Mouse (Mus musculus) telencephalon, adult 2 months (tissue): ENCODE results near the gene Tapt1.

Source experiments
- DNase-seq: peaks from one replicate; pipeline ENCODE4 v3.0.0-alpha.2; 2011; ENCODE audit warnings: low read depth, low spot score

Tapt1 gene

DNA sequence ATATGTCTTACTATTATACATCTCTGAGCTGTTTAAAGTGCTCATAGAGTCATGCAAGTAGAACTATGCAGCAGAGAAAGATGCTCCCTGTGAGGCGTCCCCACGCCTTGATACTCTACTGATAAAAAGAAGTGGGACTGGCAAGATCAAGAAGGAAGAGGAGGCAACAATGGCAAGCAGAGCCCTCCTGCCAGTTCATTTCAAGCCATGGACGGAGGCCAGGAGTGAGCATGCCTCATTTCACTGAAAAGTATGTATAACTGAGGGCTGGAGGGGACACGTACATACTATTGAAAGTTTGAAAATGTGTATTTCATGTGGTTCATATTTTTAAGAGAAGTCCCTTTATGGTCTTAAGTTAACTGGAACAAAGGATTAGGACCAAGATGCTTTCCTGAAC, 28.0 kb downstream of the Tapt1 start:
- DNase-seq = no peak

- no peak for DNase-seq
These were observed 28.6 kb downstream of the Tapt1 start for GRCm38 (mm10) chr5:44197806-44198205.

DNA sequence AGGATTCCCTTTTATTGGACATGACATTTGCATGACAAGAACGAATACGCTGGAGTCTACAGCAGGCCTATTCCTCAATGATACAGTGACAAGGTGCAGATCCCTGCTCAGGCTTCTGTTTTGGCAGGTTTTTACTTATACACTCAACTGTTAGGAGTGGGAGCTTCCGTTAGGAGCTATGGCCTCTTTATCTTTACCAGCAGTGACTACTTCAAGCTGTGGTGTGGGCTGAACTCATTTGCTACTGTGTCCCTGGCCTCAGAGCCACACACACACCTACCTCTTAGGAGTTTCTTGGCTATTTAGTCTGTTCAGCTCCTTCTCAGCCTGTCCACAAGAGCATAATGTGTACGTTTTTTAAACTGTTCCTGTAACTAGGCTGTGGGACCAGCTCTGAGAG, 30.3 kb downstream of the Tapt1 start:
- no peak for DNase-seq

DNA sequence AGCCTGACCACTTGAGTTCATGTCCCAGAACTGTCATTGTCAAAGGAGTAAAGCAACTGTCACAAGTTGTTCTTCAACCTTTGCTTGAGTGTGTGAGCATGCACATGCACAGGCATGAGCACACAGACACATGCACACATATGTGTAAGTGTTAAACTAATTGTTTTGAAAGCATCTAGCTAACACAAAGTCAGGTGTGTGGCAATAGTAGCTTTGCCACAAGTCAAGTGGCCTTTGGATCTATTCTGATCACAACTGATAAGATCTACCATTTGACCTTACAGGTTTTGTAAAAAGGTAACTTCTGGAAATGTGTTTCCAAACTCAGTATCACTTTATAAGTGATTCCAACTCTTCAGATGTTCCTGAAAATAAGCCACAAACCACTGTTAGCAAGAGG, 39.1 kb downstream of the Tapt1 start:
- DNase-seq = no peak

- DNase-seq = peak; percentile 40
These were observed 44.8 kb downstream of the Tapt1 start for GRCm38 (mm10) chr5:44181669-44182068.

- peak; percentile 36 for DNase-seq
These were observed 46.0 kb downstream of the Tapt1 start for GRCm38 (mm10) chr5:44180450-44180849.

- DNase-seq = no peak
These were observed 52.4 kb downstream of the Tapt1 start for GRCm38 (mm10) chr5:44174046-44174445.

GRCm38 (mm10) chr5:44166866-44167265, 59.6 kb downstream of the Tapt1 start:
- no peak for DNase-seq

GRCm38 (mm10) chr5:44165854-44166253, 60.6 kb downstream of the Tapt1 start:
- DNase-seq = no peak

GRCm38 (mm10) chr5:44164233-44164776, 62.1 kb downstream of the Tapt1 start:
- DNase-seq = no peak

DNA sequence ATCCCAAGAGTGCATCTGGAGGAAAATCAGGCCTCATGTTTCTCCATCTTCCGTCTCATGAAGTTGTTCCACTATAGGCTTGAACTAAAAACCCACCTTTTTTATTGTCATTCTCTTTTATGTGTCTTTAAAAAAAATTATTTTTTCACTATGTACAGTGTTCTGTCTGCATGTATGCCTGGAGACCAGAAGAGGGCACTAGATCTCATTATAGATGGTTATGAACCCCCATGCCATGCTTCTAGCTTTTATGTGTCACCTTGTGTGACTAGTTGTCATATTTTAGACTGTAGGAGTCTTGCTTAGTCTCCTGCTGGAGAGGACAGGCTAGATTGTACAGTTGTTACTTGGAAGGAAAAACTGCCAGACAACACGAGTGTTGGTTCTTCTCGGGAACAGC, 63.1 kb downstream of the Tapt1 start:
- DNase-seq = no peak

GRCm38 (mm10) chr5:44162786-44163185, 63.6 kb downstream of the Tapt1 start:
- no peak for DNase-seq

GRCm38 (mm10) chr5:44159679-44160438, 66.6 kb downstream of the Tapt1 start:
- no peak for DNase-seq

GRCm38 (mm10) chr5:44159231-44159630, 67.2 kb downstream of the Tapt1 start:
- DNase-seq = no peak

- DNase-seq = no peak
These were observed 68.0 kb downstream of the Tapt1 start for GRCm38 (mm10) chr5:44158458-44158857.

- no peak for DNase-seq
These were observed 68.7 kb downstream of the Tapt1 start for GRCm38 (mm10) chr5:44157760-44158159.

GRCm38 (mm10) chr5:44153050-44153449, 73.4 kb downstream of the Tapt1 start:
- no peak for DNase-seq

GRCm38 (mm10) chr5:44151327-44152051, 74.9 kb downstream of the Tapt1 start:
- no peak for DNase-seq

DNA sequence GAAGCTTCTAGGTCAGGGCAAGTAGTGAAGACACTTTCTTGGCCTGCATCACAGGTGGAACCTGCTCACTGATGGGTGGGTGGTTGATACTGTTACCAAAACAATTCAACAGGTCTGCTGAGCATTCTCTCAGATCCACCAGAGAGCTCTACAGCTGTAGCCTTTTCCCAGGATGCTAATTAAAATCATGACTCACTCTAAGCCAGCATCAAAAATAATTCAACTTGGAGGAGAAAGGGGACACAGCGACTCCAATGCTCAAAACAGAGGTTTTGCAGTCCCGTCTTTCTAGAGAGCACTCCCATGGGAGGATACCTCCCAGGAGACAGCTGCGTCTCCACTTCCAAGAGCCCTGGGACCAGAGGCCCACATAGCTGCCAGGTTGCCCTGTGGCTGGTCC, 78.7 kb downstream of the Tapt1 start:
- peak; percentile 62 for DNase-seq

- DNase-seq = no peak
These were observed 79.7 kb downstream of the Tapt1 start for GRCm38 (mm10) chr5:44146437-44147332.

DNA sequence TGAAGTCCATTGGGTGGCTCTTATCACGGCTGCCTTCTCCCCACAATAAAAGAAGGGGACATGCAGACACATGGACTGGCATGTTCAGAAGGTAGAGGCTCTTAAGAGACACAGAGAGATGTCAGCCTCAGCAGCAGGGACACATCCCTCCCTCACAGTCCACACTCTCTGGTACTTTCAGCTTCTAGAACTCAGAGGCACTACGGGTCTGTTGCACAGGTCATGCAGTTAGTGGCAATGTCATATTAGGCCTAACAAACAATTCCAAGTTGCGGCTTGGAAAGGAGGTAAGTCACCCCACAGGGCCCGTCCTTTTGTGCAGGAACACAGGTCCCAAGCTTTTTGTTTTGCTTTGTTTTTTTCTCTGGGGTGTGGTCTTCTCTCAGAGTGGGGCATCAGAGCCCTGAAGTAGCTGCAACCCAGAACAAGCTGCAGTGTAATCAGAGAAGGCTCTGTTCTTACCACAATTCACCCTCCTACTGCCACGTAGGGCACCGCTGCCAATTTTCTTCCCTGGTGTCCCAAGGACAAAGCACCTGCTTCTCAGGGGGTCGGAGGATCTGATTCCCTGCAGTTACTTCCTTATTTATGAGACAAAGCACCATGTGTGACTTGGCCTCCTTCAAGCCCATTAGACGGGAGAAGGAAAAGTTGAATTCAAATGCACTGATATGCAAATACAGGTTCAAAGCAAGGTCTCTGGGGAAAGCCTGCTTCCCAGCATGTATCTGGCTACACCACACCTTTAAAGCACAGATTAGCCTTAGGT, 82.8 kb downstream of the Tapt1 start:
- DNase-seq = no peak
